Mouse (Mus musculus) C2C12 (cell line): ENCODE results near the gene Sparc.

Experiments
- CTCF ChIP-seq: IDR thresholded peaks from one replicate; pipeline ENCODE4 v1.5.1; 2011; ENCODE audit not compliant: control insufficient read depth, insufficient read depth, insufficient read length
- FOSL1 ChIP-seq: IDR thresholded peaks from one replicate; pipeline ENCODE4 v1.8.0; 2011; ENCODE audit warnings: mild to moderate bottlenecking, low read length; ENCODE audit not compliant: poor library complexity, insufficient read depth, severe bottlenecking
- MAX ChIP-seq: IDR thresholded peaks from one replicate; pipeline ENCODE4 v1.6.1; 2011; ENCODE audit warnings: mild to moderate bottlenecking, control low read depth
- MYOD1 ChIP-seq: IDR thresholded peaks from one replicate; pipeline ENCODE4 v1.6.1; 2011; ENCODE audit warnings: low read depth; ENCODE audit not compliant: control insufficient read depth, insufficient read length
- MYOG ChIP-seq: IDR thresholded peaks from one replicate; pipeline ENCODE4 v1.6.1; 2011; ENCODE audit not compliant: control insufficient read depth, insufficient read length; ENCODE audit errors: extremely low read depth

DNA sequence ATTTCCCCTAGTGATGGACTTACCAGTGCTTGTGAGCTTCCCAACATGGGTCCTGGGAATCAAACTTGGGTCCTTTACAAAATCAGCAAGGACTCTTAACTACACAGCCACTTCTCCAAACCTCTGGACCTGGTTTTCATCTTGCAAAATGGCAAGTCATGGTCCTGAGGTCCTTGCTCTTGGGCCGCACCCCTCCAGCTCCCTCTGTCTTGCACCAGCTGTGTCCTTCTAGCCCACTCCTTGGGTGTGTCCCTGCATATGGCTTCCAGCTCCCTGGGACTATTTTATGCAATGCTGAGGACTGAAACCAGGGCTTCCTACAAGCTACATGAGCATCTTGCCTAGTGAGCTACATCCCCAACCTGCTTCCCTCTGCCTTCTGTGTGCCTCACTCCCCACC, at the start of gene Sparc:
- TF ChIP-seq CTCF, result no peak
- TF ChIP-seq FOSL1, result no peak
- TF ChIP-seq MYOD1, result no peak
- TF ChIP-seq MAX, result no peak
- no peak for TF ChIP-seq MYOG
